Mouse (Mus musculus) heart, adult 18-20 months (tissue): ENCODE measurements around the gene Tas2r107. TPM values are rescaled to one million over a fixed set of nuclear protein-coding genes. Genes with fewer than 3 reads are reported as not detected.
"Not testable (repeated sequence)": the region's sequence is repeated elsewhere in the genome, so short reads cannot be mapped to it uniquely, and the experiment has no call there.

Experiments used
- DNase-seq, 2 experiments: peaks; one replicate each; pipeline ENCODE4 v3.0.0; 2021 to 2022; ENCODE audit warnings: mixed read lengths in 1 of 2
- long read RNA-seq, 2 experiments: library from polyadenylated mRNA; stranded (forward); transcript quantifications; one replicate each; pipeline ENCODE4 v2.0.0; 2021
- total RNA-seq, 2 experiments: library from RNA; stranded (reverse); gene quantifications; 2 replicates each; pipeline ENCODE4 v1.2.3; 2021

Gene Tas2r107
- not detected for total RNA-seq
- long read RNA-seq, experiment 1 = 0 reads
- long read RNA-seq, experiment 2 = 0 reads

DNA sequence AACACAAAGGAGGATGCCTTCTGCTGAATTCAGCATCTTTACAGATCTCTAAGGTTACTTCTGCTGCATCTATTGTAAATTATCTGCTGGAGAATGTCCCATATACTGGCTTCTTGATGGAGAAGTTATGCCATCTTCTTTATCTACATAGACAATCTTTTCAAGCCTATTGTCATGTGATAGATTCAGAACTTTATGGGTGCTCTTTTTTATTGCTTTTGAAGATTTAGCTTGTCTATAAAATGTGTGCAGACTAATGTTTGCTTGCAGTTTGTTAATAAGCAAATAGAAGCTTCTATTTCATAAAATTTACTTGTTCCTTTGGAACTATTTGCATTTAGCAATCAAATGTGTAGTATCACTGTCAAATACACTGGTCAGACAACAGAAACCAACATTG, at the start of gene Tas2r107:
Gene Tas2r107, minus strand, starts transcription at position 101 of the 400 bp plus-strand sequence.
- DNase-seq = no peak

DNA sequence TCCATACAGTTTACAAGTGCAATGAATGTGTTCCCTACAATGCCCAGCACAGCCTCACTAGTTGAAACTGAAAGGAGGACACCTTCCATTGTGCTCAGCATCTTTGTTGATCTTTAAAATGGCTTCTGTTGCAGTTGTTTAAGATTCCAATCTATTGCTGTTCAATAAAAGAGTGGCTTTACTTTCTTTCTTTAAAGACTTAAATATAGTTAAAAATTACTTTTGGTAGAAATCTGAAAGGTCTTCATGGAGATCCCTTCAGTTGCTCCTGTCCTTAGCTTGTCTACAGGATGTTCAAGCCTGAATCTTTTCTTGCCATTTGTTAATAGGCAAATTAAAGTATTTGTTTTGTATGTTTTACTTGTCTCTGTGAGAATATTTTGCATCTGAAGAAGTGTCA, 30.0 kb upstream of the Tas2r107 start, which contains the start of gene Tas2r114:
Gene Tas2r114, minus strand, starts transcription at position 101 of the 400 bp plus-strand sequence.
- no peak for DNase-seq

- no peak for DNase-seq
Measured at GRCm38 (mm10) chr6:131687395-131687794, 27.4 kb upstream of the Tas2r107 start, which contains the start of gene Tas2r105. Gene Tas2r105 (minus strand): TSS chr6:131687495.

- no peak for DNase-seq
Measured at GRCm38 (mm10) chr6:131685644-131686043, 25.7 kb upstream of the Tas2r107 start, which contains the start of gene Tas2r104. Gene Tas2r104 (minus strand): TSS chr6:131685744.

GRCm38 (mm10) chr6:131678786-131679185, 18.8 kb upstream of the Tas2r107 start, which contains the start of gene Tas2r106:
Gene Tas2r106 (minus strand): TSS chr6:131678886.
- DNase-seq = no peak

DNA sequence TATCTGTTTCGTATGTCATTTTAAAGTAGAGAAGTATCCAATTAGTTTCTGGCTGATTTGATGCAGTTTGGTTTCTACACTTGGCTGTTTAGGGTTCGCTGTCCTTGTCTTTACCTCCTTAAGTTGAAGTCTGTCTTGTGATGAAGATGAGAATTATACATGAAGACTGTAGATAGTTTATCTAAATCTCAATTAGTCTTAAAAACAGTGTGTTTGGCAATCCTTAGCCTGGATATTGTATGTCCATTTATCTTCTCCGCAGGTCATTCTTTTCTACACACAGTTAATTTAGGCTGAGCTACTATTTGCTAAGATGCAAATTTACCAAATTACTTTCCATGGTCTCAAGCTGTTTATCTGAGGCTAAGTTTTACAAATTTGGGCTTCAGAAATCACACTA, 29.1 kb downstream of the Tas2r107 start, which contains the start of gene Tas2r130:
Gene Tas2r130, minus strand, starts transcription at position 101 of the 400 bp plus-strand sequence.
- DNase-seq = no peak

DNA sequence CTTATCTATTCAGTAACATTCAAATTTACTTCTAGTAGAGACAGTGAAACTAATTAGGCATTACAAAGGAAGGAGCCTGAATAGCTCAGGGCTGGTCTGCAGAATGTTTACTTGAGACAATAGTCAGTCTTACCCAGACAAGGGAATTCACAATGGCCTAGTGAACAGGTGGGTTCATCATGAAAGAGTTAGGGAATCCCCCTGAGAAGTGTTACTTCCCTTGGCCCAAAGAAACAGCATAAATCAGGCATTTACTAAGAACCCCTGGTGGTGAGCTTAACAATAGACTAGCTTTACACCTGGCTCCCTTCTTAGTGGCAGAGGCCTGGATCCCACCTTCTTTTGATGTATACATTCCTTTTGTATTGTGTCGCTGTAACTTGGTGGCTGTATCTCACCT, 50.0 kb downstream of the Tas2r107 start:
- not testable (repeated sequence) for DNase-seq

Other genes with a start within 250 kb of the Tas2r107 start
- not detected for gene 5430401F13Rik, start 173.7 kb downstream of the Tas2r107 start, total RNA-seq
- not detected for gene Gm6619, start 173.7 kb downstream of the Tas2r107 start, total RNA-seq
- gene Tas2r130, start 29.2 kb downstream of the Tas2r107 start, total RNA-seq = not detected
- gene Tas2r106, start 18.7 kb upstream of the Tas2r107 start, total RNA-seq = not detected
- gene Tas2r104, start 25.6 kb upstream of the Tas2r107 start, total RNA-seq = not detected
- gene Tas2r105, start 27.3 kb upstream of the Tas2r107 start, total RNA-seq = not detected
- gene Tas2r114, start 29.9 kb upstream of the Tas2r107 start, total RNA-seq = not detected